Mouse (Mus musculus) liver, embryonic 15.5 days (tissue): ENCODE results near the gene Heatr6. TPM values are rescaled to one million over a fixed set of nuclear protein-coding genes. Genes with fewer than 3 reads are reported as not detected.

Source experiments
- polyA plus RNA-seq: library from polyadenylated mRNA; unstranded; fragments of >200 nt; fragmentation: Nextera tagmentation; extraction: Ambion mirVana; gene quantifications from 2 replicates; pipeline ENCODE4 v1.2.1, GENCODE M21; 2015

Heatr6 gene
- polyA plus RNA-seq, 1 experiment from 2014 or later: 6.2 TPM

Other genes starting within 250 kb of the Heatr6 start
- not detected in 2 replicates for gene Heatr9, start 231.5 kb upstream of the Heatr6 start, polyA plus RNA-seq
- 0.53 and 0.93 TPM in 2 replicates for gene Ccl5, start 223.2 kb upstream of the Heatr6 start, polyA plus RNA-seq
- 54.3 and 58.4 TPM in 2 replicates for gene Ccl9, start 175.1 kb upstream of the Heatr6 start, polyA plus RNA-seq
- 15.6 and 16.8 TPM in 2 replicates for gene Ccl6, start 160.6 kb upstream of the Heatr6 start, polyA plus RNA-seq
- gene Rpl9-ps1, start 108.1 kb upstream of the Heatr6 start, polyA plus RNA-seq: not detected in 2 replicates
- 0.83 and 1.2 TPM in 2 replicates for gene Ccl3, start 104.3 kb upstream of the Heatr6 start, polyA plus RNA-seq
- 0.32 and 0.37 TPM in 2 replicates for gene Ccl4, start 91.1 kb upstream of the Heatr6 start, polyA plus RNA-seq
- gene Wfdc17, start 49.7 kb upstream of the Heatr6 start, polyA plus RNA-seq: 16.4 and 18.6 TPM in 2 replicates
- not detected in 2 replicates for gene Wfdc18, start 44.7 kb upstream of the Heatr6 start, polyA plus RNA-seq
- 45.7 and 46.2 TPM in 2 replicates for gene Wfdc21, start 6.8 kb upstream of the Heatr6 start, polyA plus RNA-seq
- gene Hnf1b, start 96.4 kb downstream of the Heatr6 start, polyA plus RNA-seq: 3.1 and 4.8 TPM in 2 replicates
- gene Ddx52, start 188.4 kb downstream of the Heatr6 start, polyA plus RNA-seq: 12.3 and 13.0 TPM in 2 replicates
- 5.2 and 5.4 TPM in 2 replicates for gene Synrg, start 210.7 kb downstream of the Heatr6 start, polyA plus RNA-seq